In the genomic region with DNA sequence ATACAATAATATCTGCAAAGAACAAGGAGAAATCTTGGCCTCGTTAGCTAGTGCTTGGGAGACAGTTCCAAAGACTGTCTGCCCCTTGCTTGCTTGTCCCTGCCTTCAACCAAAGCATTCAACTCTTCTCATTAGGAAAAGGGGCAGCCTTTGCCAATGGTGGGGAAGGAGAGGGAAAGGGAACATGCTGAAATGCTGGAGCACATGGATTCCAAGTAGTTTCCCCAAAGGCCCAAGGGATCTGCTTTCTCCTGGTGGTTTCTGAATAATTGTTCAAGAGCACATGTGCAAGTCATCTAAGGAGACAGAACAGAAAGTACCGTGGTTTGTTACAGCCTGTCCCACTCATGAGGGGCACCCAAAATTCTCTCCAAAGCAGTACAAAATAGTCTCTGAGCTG, we compare ENCODE assay signal across 23 mouse cellular contexts.
DNase-seq lines count a peak whose midpoint lies in the region; TF ChIP-seq lines count a peak whose summit lies in the region.
"Had no signal": no experiment of that assay in that cellular context is flagged by ENCODE, and none has a peak within 500 bp of the region (broad histone marks: within the 10 kb centered on the region; RNA-seq: fewer than 3 reads in every experiment).

No protein-coding gene starts in this region.

- WGBS in heart, adult 2 months: 62% methylated on average over 2 of the region's 2 CpGs

- no peaks in the 10 kb centered on the region for H3K36me3 ChIP-seq in heart, adult 2 months (ENCODE audit: control insufficient read depth, insufficient read depth, low read length)
- H3K36me3 ChIP-seq: embryonic facial prominence, embryonic 10.5 days; embryonic facial prominence, embryonic 13.5 days; forebrain, embryonic 12.5 days; forebrain, embryonic 15.5 days; heart, embryonic 13.5 days; hindbrain, embryonic 12.5 days; hindbrain, embryonic 15.5 days had no signal

- no peak for TF ChIP-seq POLR2A in heart, adult 2 months (IDR thresholded peaks at IDR 0.05; ENCODE audit: insufficient read depth, low read depth, low read length)

- no peak for TF ChIP-seq CTCF in heart, adult 2 months (IDR thresholded peaks at IDR 0.05)

- no peak overlapping the region for H3K27ac ChIP-seq in heart, adult 2 months
- H3K27ac ChIP-seq: embryonic facial prominence, embryonic 10.5 days; embryonic facial prominence, embryonic 13.5 days; forebrain, embryonic 12.5 days; forebrain, embryonic 15.5 days; heart, embryonic 13.5 days; hindbrain, embryonic 12.5 days; hindbrain, embryonic 15.5 days had no signal

- no peaks in the 10 kb centered on the region for H3K4me1 ChIP-seq in heart, adult 2 months (ENCODE audit: control insufficient read depth, insufficient read depth, low read length)
- H3K4me1 ChIP-seq: embryonic facial prominence, embryonic 10.5 days; forebrain, embryonic 12.5 days; forebrain, embryonic 15.5 days; heart, embryonic 13.5 days; hindbrain, embryonic 12.5 days; hindbrain, embryonic 15.5 days had no signal

- H3K79me2 ChIP-seq in heart, adult 2 months (replicated peaks; ENCODE audit: control insufficient read depth, insufficient read depth, low read length): no peaks in the 10 kb centered on the region

- H3K27me3 ChIP-seq in heart, adult 2 months (ENCODE audit: control insufficient read depth, insufficient read depth, low read length): no peaks in the 10 kb centered on the region
- H3K27me3 ChIP-seq: embryonic facial prominence, embryonic 13.5 days; forebrain, embryonic 15.5 days; heart, embryonic 13.5 days; hindbrain, embryonic 12.5 days; hindbrain, embryonic 15.5 days had no signal

- TF ChIP-seq EP300 in heart, adult 2 months (IDR thresholded peaks at IDR 0.05; ENCODE audit: insufficient read depth, low read depth, low read length): no peak

- no peak overlapping the region for H3K4me3 ChIP-seq in heart, adult 2 months
- H3K4me3 ChIP-seq: embryonic facial prominence, embryonic 10.5 days; embryonic facial prominence, embryonic 13.5 days; erythroblast, embryonic 14.5 days; forebrain, embryonic 12.5 days; forebrain, embryonic 15.5 days; heart, embryonic 13.5 days; hindbrain, embryonic 12.5 days; hindbrain, embryonic 15.5 days had no signal

- intact Hi-C loops in heart, adult 2 months (cut with DNase I): no loop called here
- intact Hi-C loops in heart, postnatal 25 days (cut with DNase I): loop anchor here (10.0 kb wide), 1 partner anchor 315 kb away; no protein-coding TSS in a partner anchor
- intact Hi-C loops in heart, postnatal 10 days (cut with DNase I): no loop called here

- peak; percentile 45 for DNase-seq in gastrocnemius, adult 18-20 months (ENCODE audit: low spot score)
- DNase-seq in gastrocnemius, postnatal 4 days (ENCODE audit: low spot score in 2 of 2): no peak
- peak; percentile 9 to 56 for DNase-seq in heart, adult 18-20 months
- DNase-seq in heart, adult 2 months: no peak
- DNase-seq in heart, postnatal 25 days (ENCODE audit: low spot score): peak; percentile 6
- DNase-seq in heart, postnatal 10 days: no peak
- DNase-seq: adrenal gland, adult 8-10 months; adrenal gland, postnatal 25 days; cerebellum, adult 11-12 months; cerebellum, adult 8-10 months; cerebellum, postnatal 10 days; cerebellum, postnatal 36 days; embryo, embryonic 11 days; gastrocnemius, postnatal 14 days; kidney, adult 2 months had no signal

- H3K9ac ChIP-seq in heart, adult 2 months (ENCODE audit: low read depth, low read length): no peak overlapping the region
- H3K9ac ChIP-seq: embryonic facial prominence, embryonic 13.5 days; forebrain, embryonic 12.5 days; forebrain, embryonic 15.5 days; heart, embryonic 13.5 days; hindbrain, embryonic 12.5 days; hindbrain, embryonic 15.5 days had no signal

Comparison
In these comparisons a context has a peak if more than half of its experiments do, and no peak if none do; other contexts are left out.
1. DNase-seq: peak in gastrocnemius, adult 18-20 months (single experiment), heart, adult 18-20 months (2 of 2) and heart, postnatal 25 days (single experiment); none in gastrocnemius, postnatal 4 days (0 of 2), heart, adult 2 months (0 of 2) and heart, postnatal 10 days (0 of 2).